Mouse (Mus musculus) MEL (cell line): ENCODE data around the gene Usf2.
A peak's percentile ranks its signal among the peaks of the same experiment; 100 is the strongest.

Experiments
- CTCF ChIP-seq, 3 experiments: IDR thresholded peaks in 2 of 3; conservative IDR thresholded peaks in 1 of 3; 2 replicates each; pipeline ENCODE4 v1.5.1; 2011 to 2012; ENCODE audit warnings: low read length in 3 of 3, low read depth in 2 of 3, mild to moderate bottlenecking in 2 of 3, improper control_type of control experiment in 1 of 3, inconsistent platforms in 1 of 3, mixed read lengths in 1 of 3, moderate library complexity in 1 of 3; ENCODE audit not compliant: control insufficient read depth in 1 of 3, insufficient read depth in 1 of 3, poor library complexity in 1 of 3, severe bottlenecking in 1 of 3
- EP300 ChIP-seq, 2 experiments: IDR thresholded peaks; 2 replicates each; pipeline ENCODE4 v1.6.1; 2011; ENCODE audit warnings: improper control_type of control experiment in 2 of 2, low read length in 2 of 2, low read depth in 1 of 2, mild to moderate bottlenecking in 1 of 2
- GATA1 ChIP-seq: IDR thresholded peaks from 2 replicates; pipeline ENCODE4 v1.6.1; 2011; ENCODE audit warnings: low read depth, low read length, improper control_type of control experiment
- MAFK ChIP-seq: IDR thresholded peaks from 2 replicates; pipeline ENCODE4 v1.6.1; 2011; ENCODE audit warnings: low read depth, mild to moderate bottlenecking, low read length, improper control_type of control experiment, borderline replicate concordance
- MAX ChIP-seq: IDR thresholded peaks from 2 replicates; pipeline ENCODE4 v1.6.1; 2011; ENCODE audit warnings: low read length, improper control_type of control experiment
- MAZ ChIP-seq: IDR thresholded peaks from 2 replicates; pipeline ENCODE4 v1.6.1; 2012; ENCODE audit warnings: low read depth, mild to moderate bottlenecking, inconsistent platforms, low read length, improper control_type of control experiment
- NELFE ChIP-seq: IDR thresholded peaks from 2 replicates; pipeline ENCODE4 v1.6.1; 2011; ENCODE audit warnings: low read depth, low read length, improper control_type of control experiment
- POLR2A ChIP-seq, 2 experiments: IDR thresholded peaks; 2 replicates each; pipeline ENCODE4 v1.6.1; 2011 to 2012; ENCODE audit warnings: low read length in 2 of 2, mild to moderate bottlenecking in 2 of 2, control low read depth in 1 of 2, improper control_type of control experiment in 1 of 2, low read depth in 1 of 2, moderate library complexity in 1 of 2; ENCODE audit not compliant: control insufficient read depth in 1 of 2, insufficient read depth in 1 of 2, poor library complexity in 1 of 2
- POLR2AphosphoS2 ChIP-seq: IDR thresholded peaks from 2 replicates; pipeline ENCODE4 v1.6.1; 2011; ENCODE audit warnings: low read length, improper control_type of control experiment
- SIN3A ChIP-seq: IDR thresholded peaks from 2 replicates; pipeline ENCODE4 v1.6.1; 2012; ENCODE audit warnings: low read length, improper control_type of control experiment, inconsistent platforms
- TBP ChIP-seq: IDR thresholded peaks from 2 replicates; pipeline ENCODE4 v1.8.0; 2011; ENCODE audit warnings: low read depth, low read length, improper control_type of control experiment
- USF1 ChIP-seq: IDR thresholded peaks from 2 replicates; pipeline ENCODE4 v1.6.1; 2014; ENCODE audit warnings: low read depth, mild to moderate bottlenecking, inconsistent platforms, low read length, improper control_type of control experiment, moderate library complexity
- ZC3H11A ChIP-seq: IDR thresholded peaks from 2 replicates; pipeline ENCODE4 v1.6.1; 2012; ENCODE audit warnings: low read depth, mild to moderate bottlenecking, inconsistent platforms, low read length, improper control_type of control experiment
- ZKSCAN1 ChIP-seq: IDR thresholded peaks from 2 replicates; pipeline ENCODE4 v1.6.1; 2012; ENCODE audit warnings: low read depth, mild to moderate bottlenecking, inconsistent platforms, low read length, improper control_type of control experiment, moderate library complexity

DNA sequence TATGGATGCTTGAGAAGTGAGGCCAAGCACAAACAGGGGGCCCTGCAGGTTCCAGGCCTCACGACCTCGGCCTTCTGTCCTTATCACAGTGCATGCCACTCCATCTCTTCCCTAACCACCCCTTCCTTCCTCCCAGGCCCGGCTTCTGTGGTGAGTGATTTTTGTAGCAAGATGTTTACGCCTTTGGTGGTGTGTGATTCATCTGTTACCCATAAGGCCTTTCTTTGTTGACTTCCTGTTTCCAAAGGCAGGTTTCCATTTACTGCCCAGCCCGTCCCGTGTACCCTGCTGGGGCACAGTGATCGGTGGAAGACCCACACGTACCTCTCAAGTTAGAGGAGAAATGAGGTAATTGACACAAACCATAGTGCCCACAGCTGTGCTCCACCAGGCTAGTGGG lies 46.0 kb upstream of the Usf2 start:
- no peak for TF ChIP-seq CTCF (IDR thresholded peaks at IDR 0.05 in 2 of 3, conservative IDR thresholded peaks at IDR 0.05 in 1 of 3; ENCODE audit: control insufficient read depth in 1 of 3, insufficient read depth in 1 of 3, low read depth in 2 of 3, low read length in 3 of 3, poor library complexity in 1 of 3, severe bottlenecking in 1 of 3)
- TF ChIP-seq POLR2AphosphoS2: no peak
- no peak for TF ChIP-seq MAFK
- TF ChIP-seq POLR2A (IDR thresholded peaks at IDR 0.05; ENCODE audit: control insufficient read depth in 1 of 2, insufficient read depth in 1 of 2, low read depth in 1 of 2, low read length in 2 of 2, poor library complexity in 1 of 2): peak; percentile 50 to 65; a peak in 3 of 4 replicates
- TF ChIP-seq ZC3H11A: no peak
- TF ChIP-seq ZKSCAN1: no peak
- TF ChIP-seq MAX: peak; percentile 72
- TF ChIP-seq EP300 (IDR thresholded peaks at IDR 0.05; ENCODE audit: low read depth in 1 of 2, low read length in 2 of 2): peak; percentile 42 to 62; a peak in 3 of 4 replicates
- no peak for TF ChIP-seq MAZ
- no peak for TF ChIP-seq USF1
- peak; percentile 57 for TF ChIP-seq GATA1
- TF ChIP-seq TBP: peak; percentile 60; the same call in 1 of the 2 replicates
- TF ChIP-seq NELFE: peak; percentile 55; the same call in 1 of the 2 replicates
- peak; percentile 89 for TF ChIP-seq SIN3A
